Mouse (Mus musculus) embryo, embryonic 10 days (tissue): ENCODE data around the gene Celsr3.

Experiments used
- DNase-seq: peaks from one replicate; pipeline ENCODE4 v3.0.0-alpha.2; 2015; ENCODE audit warnings: low spot score

The Celsr3 gene

GRCm38 (mm10) chr9:108806831-108807230 lies 19.3 kb upstream of the Celsr3 start:
- no peak for DNase-seq

GRCm38 (mm10) chr9:108807674-108808073 lies 18.4 kb upstream of the Celsr3 start:
- DNase-seq, result no peak

- DNase-seq, result peak; percentile 89
These were observed 17.9 kb upstream of the Celsr3 start, which contains the start of gene Nckipsd for GRCm38 (mm10) chr9:108808163-108808665. Nckipsd (plus strand) TSS chr9:108808368.

GRCm38 (mm10) chr9:108809188-108809587 lies 16.9 kb upstream of the Celsr3 start:
- no peak for DNase-seq

- DNase-seq, result no peak
These were observed 16.4 kb upstream of the Celsr3 start for GRCm38 (mm10) chr9:108809723-108810122.

GRCm38 (mm10) chr9:108810516-108810915 lies 15.6 kb upstream of the Celsr3 start:
- DNase-seq, result no peak

- DNase-seq, result no peak
These were observed 10.6 kb upstream of the Celsr3 start for GRCm38 (mm10) chr9:108815557-108815956.

- DNase-seq, result peak; percentile 75
These were observed 6.6 kb upstream of the Celsr3 start for GRCm38 (mm10) chr9:108819495-108819894.

GRCm38 (mm10) chr9:108820077-108820476 lies 6.0 kb upstream of the Celsr3 start:
- DNase-seq, result no peak

GRCm38 (mm10) chr9:108824144-108824685 lies 1.9 kb upstream of the Celsr3 start:
- peak; percentile 32 for DNase-seq

GRCm38 (mm10) chr9:108824755-108825413 lies 1.2 kb upstream of the Celsr3 start:
- DNase-seq, result peak; percentile 84

- peak; percentile 64 for DNase-seq
These were observed 700 bp downstream of the Celsr3 start for GRCm38 (mm10) chr9:108826700-108827340.

- no peak for DNase-seq
These were observed 1.3 kb downstream of the Celsr3 start for GRCm38 (mm10) chr9:108827454-108827853.

- no peak for DNase-seq
These were observed 1.8 kb downstream of the Celsr3 start for GRCm38 (mm10) chr9:108827906-108828305.

- DNase-seq, result no peak
These were observed 5.5 kb downstream of the Celsr3 start for GRCm38 (mm10) chr9:108831637-108832036.

- peak; percentile 98 for DNase-seq
These were observed 6.4 kb downstream of the Celsr3 start for GRCm38 (mm10) chr9:108832390-108833108.

GRCm38 (mm10) chr9:108842989-108843388 lies 16.9 kb downstream of the Celsr3 start:
- peak; percentile 53 for DNase-seq

GRCm38 (mm10) chr9:108845390-108845789 lies 19.3 kb downstream of the Celsr3 start:
- DNase-seq, result peak; percentile 35

GRCm38 (mm10) chr9:108847374-108847773 lies 21.3 kb downstream of the Celsr3 start:
- no peak for DNase-seq

- DNase-seq, result no peak
These were observed 22.3 kb downstream of the Celsr3 start for GRCm38 (mm10) chr9:108848419-108848818.

GRCm38 (mm10) chr9:108852976-108853375 lies 26.9 kb downstream of the Celsr3 start, which contains the start of gene Slc26a6:
Slc26a6 (plus strand) TSS chr9:108853283.
- no peak for DNase-seq

- DNase-seq, result peak; percentile 95
These were observed 27.6 kb downstream of the Celsr3 start for GRCm38 (mm10) chr9:108853635-108854240.
